Mouse (Mus musculus): ENCODE measurements around the gene Dnajb8. TPM values are rescaled to one million over a fixed set of nuclear protein-coding genes. Genes with fewer than 3 reads are reported as not detected.

The Dnajb8 gene
- polyA plus RNA-seq, 1 experiment: not detected

- Histone ChIP-seq H3K4me3 (ENCODE audit: insufficient read depth, low read length) (no peak overlapping the region), H3K4me1 (ENCODE audit: control insufficient read depth, insufficient read depth, low read length) (no peaks in the 10 kb centered on the region), H3K27ac (ENCODE audit: insufficient read depth, low read length) (no peak overlapping the region)
- TF ChIP-seq CTCF (IDR thresholded peaks at IDR 0.05; ENCODE audit: borderline replicate concordance, insufficient read depth, low read length) (no peak), POLR2A (IDR thresholded peaks at IDR 0.05; ENCODE audit: low read depth, low read length) (no peak)
Measured at GRCm38 (mm10) chr6:88226570-88226994, 4.5 kb downstream of the Dnajb8 start.

- no peak for TF ChIP-seq POLR2A (IDR thresholded peaks at IDR 0.05; ENCODE audit: low read depth, low read length)
- TF ChIP-seq CTCF (IDR thresholded peaks at IDR 0.05; ENCODE audit: borderline replicate concordance, insufficient read depth, low read length): no peak
- Histone ChIP-seq H3K27ac (ENCODE audit: insufficient read depth, low read length) (no peak overlapping the region), H3K4me3 (ENCODE audit: insufficient read depth, low read length) (no peak overlapping the region), H3K4me1 (ENCODE audit: control insufficient read depth, insufficient read depth, low read length) (no peaks in the 10 kb centered on the region)
Measured at GRCm38 (mm10) chr6:88227537-88227936, 5.5 kb downstream of the Dnajb8 start.

GRCm38 (mm10) chr6:88229221-88229620, 7.2 kb downstream of the Dnajb8 start:
- H3K27ac ChIP-seq (ENCODE audit: insufficient read depth, low read length): no peak overlapping the region
- no peaks in the 10 kb centered on the region for H3K4me1 ChIP-seq (ENCODE audit: control insufficient read depth, insufficient read depth, low read length)
- no peak for TF ChIP-seq POLR2A (IDR thresholded peaks at IDR 0.05; ENCODE audit: low read depth, low read length)
- TF ChIP-seq CTCF (IDR thresholded peaks at IDR 0.05; ENCODE audit: borderline replicate concordance, insufficient read depth, low read length): no peak
- H3K4me3 ChIP-seq (ENCODE audit: insufficient read depth, low read length): no peak overlapping the region

- no peak for TF ChIP-seq POLR2A (IDR thresholded peaks at IDR 0.05; ENCODE audit: low read depth, low read length)
- no peak for TF ChIP-seq CTCF (IDR thresholded peaks at IDR 0.05; ENCODE audit: borderline replicate concordance, insufficient read depth, low read length)
- no peak overlapping the region for H3K27ac ChIP-seq (ENCODE audit: insufficient read depth, low read length)
- no peak overlapping the region for H3K4me3 ChIP-seq (ENCODE audit: insufficient read depth, low read length)
- no peaks in the 10 kb centered on the region for H3K4me1 ChIP-seq (ENCODE audit: control insufficient read depth, insufficient read depth, low read length)
Measured at GRCm38 (mm10) chr6:88231821-88232220, 9.8 kb downstream of the Dnajb8 start.

GRCm38 (mm10) chr6:88232221-88232620, 10.2 kb downstream of the Dnajb8 start:
- TF ChIP-seq POLR2A (IDR thresholded peaks at IDR 0.05; ENCODE audit: low read depth, low read length): no peak
- TF ChIP-seq CTCF (IDR thresholded peaks at IDR 0.05; ENCODE audit: borderline replicate concordance, insufficient read depth, low read length): no peak
- Histone ChIP-seq H3K4me3 (ENCODE audit: insufficient read depth, low read length) (no peak overlapping the region), H3K27ac (ENCODE audit: insufficient read depth, low read length) (no peak overlapping the region), H3K4me1 (ENCODE audit: control insufficient read depth, insufficient read depth, low read length) (no peaks in the 10 kb centered on the region)

GRCm38 (mm10) chr6:88233996-88234395, 11.9 kb downstream of the Dnajb8 start:
- TF ChIP-seq CTCF (IDR thresholded peaks at IDR 0.05; ENCODE audit: borderline replicate concordance, insufficient read depth, low read length): no peak
- no peak for TF ChIP-seq POLR2A (IDR thresholded peaks at IDR 0.05; ENCODE audit: low read depth, low read length)
- no peaks in the 10 kb centered on the region for H3K4me1 ChIP-seq (ENCODE audit: control insufficient read depth, insufficient read depth, low read length)
- H3K4me3 ChIP-seq (ENCODE audit: insufficient read depth, low read length): no peak overlapping the region
- H3K27ac ChIP-seq (ENCODE audit: insufficient read depth, low read length): no peak overlapping the region

GRCm38 (mm10) chr6:88235461-88235860, 13.4 kb downstream of the Dnajb8 start:
- no peak overlapping the region for H3K4me3 ChIP-seq (ENCODE audit: insufficient read depth, low read length)
- TF ChIP-seq CTCF (IDR thresholded peaks at IDR 0.05; ENCODE audit: borderline replicate concordance, insufficient read depth, low read length) (no peak), POLR2A (IDR thresholded peaks at IDR 0.05; ENCODE audit: low read depth, low read length) (no peak)
- no peak overlapping the region for H3K27ac ChIP-seq (ENCODE audit: insufficient read depth, low read length)
- H3K4me1 ChIP-seq (ENCODE audit: control insufficient read depth, insufficient read depth, low read length): no peaks in the 10 kb centered on the region

- no peaks in the 10 kb centered on the region for H3K4me1 ChIP-seq (ENCODE audit: control insufficient read depth, insufficient read depth, low read length)
- no peak overlapping the region for H3K27ac ChIP-seq (ENCODE audit: insufficient read depth, low read length)
- no peak for TF ChIP-seq POLR2A (IDR thresholded peaks at IDR 0.05; ENCODE audit: low read depth, low read length)
- TF ChIP-seq CTCF (IDR thresholded peaks at IDR 0.05; ENCODE audit: borderline replicate concordance, insufficient read depth, low read length): no peak
- H3K4me3 ChIP-seq (ENCODE audit: insufficient read depth, low read length): no peak overlapping the region
Measured at GRCm38 (mm10) chr6:88235983-88236382, 13.9 kb downstream of the Dnajb8 start.

- Histone ChIP-seq H3K4me3 (ENCODE audit: insufficient read depth, low read length) (no peak overlapping the region), H3K4me1 (ENCODE audit: control insufficient read depth, insufficient read depth, low read length) (no peaks in the 10 kb centered on the region), H3K27ac (ENCODE audit: insufficient read depth, low read length) (no peak overlapping the region)
- TF ChIP-seq POLR2A (IDR thresholded peaks at IDR 0.05; ENCODE audit: low read depth, low read length) (no peak), CTCF (IDR thresholded peaks at IDR 0.05; ENCODE audit: borderline replicate concordance, insufficient read depth, low read length) (no peak)
Measured at GRCm38 (mm10) chr6:88236513-88236912, 14.4 kb downstream of the Dnajb8 start.

- H3K4me3 ChIP-seq (ENCODE audit: insufficient read depth, low read length): no peak overlapping the region
Measured at GRCm38 (mm10) chr6:88242604-88243003, 20.5 kb downstream of the Dnajb8 start.

GRCm38 (mm10) chr6:88249231-88249630, 27.2 kb downstream of the Dnajb8 start:
- no peak overlapping the region for H3K4me3 ChIP-seq (ENCODE audit: insufficient read depth, low read length)
- H3K27ac ChIP-seq (ENCODE audit: insufficient read depth, low read length): no peak overlapping the region
- no peaks in the 10 kb centered on the region for H3K4me1 ChIP-seq (ENCODE audit: control insufficient read depth, insufficient read depth, low read length)
- TF ChIP-seq CTCF (IDR thresholded peaks at IDR 0.05; ENCODE audit: borderline replicate concordance, insufficient read depth, low read length) (no peak), POLR2A (IDR thresholded peaks at IDR 0.05; ENCODE audit: low read depth, low read length) (no peak)

More at GRCm38 (mm10) chr6:88242604-88243003, 20.5 kb downstream of the Dnajb8 start:
- Histone ChIP-seq H3K4me1 (ENCODE audit: control insufficient read depth, insufficient read depth, low read length) (no peaks in the 10 kb centered on the region), H3K27ac (ENCODE audit: insufficient read depth, low read length) (no peak overlapping the region)
- TF ChIP-seq POLR2A (IDR thresholded peaks at IDR 0.05; ENCODE audit: low read depth, low read length) (no peak), CTCF (IDR thresholded peaks at IDR 0.05; ENCODE audit: borderline replicate concordance, insufficient read depth, low read length) (peak; percentile 89)
